Mouse (Mus musculus) MEL (cell line): ENCODE measurements around the gene Slc9a3r2. TPM values are rescaled to one million over a fixed set of nuclear protein-coding genes. Genes with fewer than 3 reads are reported as not detected.

Source experiments
- DNase-seq: peaks from one replicate; pipeline ENCODE4 v3.0.0; 2011; ENCODE audit warnings: low read depth, low spot score
- H3K27ac ChIP-seq: 2 replicates; pipeline ENCODE4 v1.5.1; 2012; ENCODE audit warnings: low read depth, mild to moderate bottlenecking, control low read depth, low read length, moderate library complexity; ENCODE audit not compliant: control insufficient read depth
- H3K27me3 ChIP-seq, 2 experiments: fragments of 150-350 bp in 1 of 2; sonication (generic) in 1 of 2; 2 replicates each; pipeline ENCODE4 v1.6.1; 2012; ENCODE audit warnings: low read length in 2 of 2, mild to moderate bottlenecking in 2 of 2, improper control_type of control experiment in 1 of 2, moderate library complexity in 1 of 2; ENCODE audit not compliant: insufficient read depth in 2 of 2, control insufficient read depth in 1 of 2
- H3K36me3 ChIP-seq, 2 experiments: 2 replicates each; pipeline ENCODE4 v1.6.1; 2012 to 2014; ENCODE audit warnings: low read length in 2 of 2, improper control_type of control experiment in 1 of 2, inconsistent platforms in 1 of 2, mild to moderate bottlenecking in 1 of 2; ENCODE audit not compliant: insufficient read depth in 2 of 2, control insufficient read depth in 1 of 2
- H3K4me1 ChIP-seq, 2 experiments: fragments of 150-350 bp in 1 of 2; sonication (generic) in 1 of 2; 2 replicates each; pipeline ENCODE4 v1.6.1; 2012; ENCODE audit warnings: low read length in 2 of 2, improper control_type of control experiment in 1 of 2, mild to moderate bottlenecking in 1 of 2; ENCODE audit not compliant: insufficient read depth in 2 of 2, control insufficient read depth in 1 of 2
- H3K4me3 ChIP-seq, 2 experiments: fragments of 150-350 bp in 1 of 2; sonication (generic) in 1 of 2; 2 replicates each; pipeline ENCODE4 v1.5.1; 2012; ENCODE audit warnings: low read depth in 2 of 2, low read length in 2 of 2, mild to moderate bottlenecking in 2 of 2, moderate library complexity in 2 of 2, control low read depth in 1 of 2, improper control_type of control experiment in 1 of 2; ENCODE audit not compliant: control insufficient read depth in 1 of 2, insufficient read depth in 1 of 2
- H3K79me2 ChIP-seq: 2 replicates; pipeline ENCODE4 v1.6.1; 2012; ENCODE audit warnings: mild to moderate bottlenecking, low read length, moderate library complexity; ENCODE audit not compliant: control insufficient read depth, poor library complexity, insufficient read depth
- H3K9ac ChIP-seq: 2 replicates; pipeline ENCODE4 v1.6.1; 2012; ENCODE audit warnings: low read depth, mild to moderate bottlenecking, control low read depth, low read length, moderate library complexity; ENCODE audit not compliant: control insufficient read depth, poor library complexity, severe bottlenecking
- H3K9me3 ChIP-seq: fragments of 150-350 bp; sonication (generic); replicated peaks from 2 replicates; pipeline ENCODE4 v1.6.1; 2012; ENCODE audit warnings: mild to moderate bottlenecking, low read length, improper control_type of control experiment, moderate library complexity; ENCODE audit not compliant: insufficient read depth
- CHD1 ChIP-seq: IDR thresholded peaks from 2 replicates; pipeline ENCODE4 v1.6.1; 2012; ENCODE audit warnings: low read depth, mild to moderate bottlenecking, inconsistent platforms, low read length, improper control_type of control experiment
- E2F4 ChIP-seq: IDR thresholded peaks from 2 replicates; pipeline ENCODE4 v1.6.1; 2011; ENCODE audit warnings: low read depth, low read length, improper control_type of control experiment, borderline replicate concordance
- ELF1 ChIP-seq: IDR thresholded peaks from 2 replicates; pipeline ENCODE4 v1.6.1; 2014; ENCODE audit warnings: low read depth, mild to moderate bottlenecking, inconsistent platforms, low read length, improper control_type of control experiment, moderate library complexity
- EP300 ChIP-seq, 2 experiments: IDR thresholded peaks; 2 replicates each; pipeline ENCODE4 v1.6.1; 2011; ENCODE audit warnings: improper control_type of control experiment in 2 of 2, low read length in 2 of 2, low read depth in 1 of 2, mild to moderate bottlenecking in 1 of 2
- ETS1 ChIP-seq: IDR thresholded peaks from 2 replicates; pipeline ENCODE4 v1.6.1; 2012; ENCODE audit warnings: low read depth, mild to moderate bottlenecking, inconsistent platforms, low read length, improper control_type of control experiment, moderate library complexity
- GABPA ChIP-seq: IDR thresholded peaks from 2 replicates; pipeline ENCODE4 v1.6.1; 2012; ENCODE audit warnings: low read depth, mild to moderate bottlenecking, inconsistent platforms, low read length, improper control_type of control experiment, moderate library complexity
- JUND ChIP-seq: IDR thresholded peaks from 2 replicates; pipeline ENCODE4 v1.6.1; 2011; ENCODE audit warnings: low read depth, mild to moderate bottlenecking, improper control_type of control experiment, low read length
- KAT2A ChIP-seq: conservative IDR thresholded peaks from 2 replicates; pipeline ENCODE4 v1.6.1; 2012; ENCODE audit warnings: low read depth, low read length, improper control_type of control experiment, inconsistent platforms
- MAFK ChIP-seq: IDR thresholded peaks from 2 replicates; pipeline ENCODE4 v1.6.1; 2011; ENCODE audit warnings: low read depth, mild to moderate bottlenecking, low read length, improper control_type of control experiment, borderline replicate concordance
- MAX ChIP-seq: IDR thresholded peaks from 2 replicates; pipeline ENCODE4 v1.6.1; 2011; ENCODE audit warnings: low read length, improper control_type of control experiment
- MXI1 ChIP-seq: IDR thresholded peaks from 2 replicates; pipeline ENCODE4 v1.6.1; 2011; ENCODE audit warnings: mild to moderate bottlenecking, low read depth, low read length, improper control_type of control experiment
- MYB ChIP-seq: IDR thresholded peaks from 2 replicates; pipeline ENCODE4 v1.6.1; 2011; ENCODE audit warnings: mild to moderate bottlenecking, low read depth, low read length, improper control_type of control experiment
- MYC ChIP-seq: IDR thresholded peaks from 2 replicates; pipeline ENCODE4 v1.6.1; 2011; ENCODE audit warnings: low read depth, mild to moderate bottlenecking, low read length, improper control_type of control experiment, moderate library complexity
- NELFE ChIP-seq: IDR thresholded peaks from 2 replicates; pipeline ENCODE4 v1.6.1; 2011; ENCODE audit warnings: low read depth, low read length, improper control_type of control experiment
- POLR2A ChIP-seq, 2 experiments: IDR thresholded peaks; 2 replicates each; pipeline ENCODE4 v1.6.1; 2011 to 2012; ENCODE audit warnings: low read length in 2 of 2, mild to moderate bottlenecking in 2 of 2, control low read depth in 1 of 2, improper control_type of control experiment in 1 of 2, low read depth in 1 of 2, moderate library complexity in 1 of 2; ENCODE audit not compliant: control insufficient read depth in 1 of 2, insufficient read depth in 1 of 2, poor library complexity in 1 of 2
- POLR2AphosphoS5 ChIP-seq: IDR thresholded peaks from 2 replicates; pipeline ENCODE4 v1.6.1; 2012; ENCODE audit warnings: low read depth, borderline replicate concordance, mild to moderate bottlenecking, inconsistent platforms, low read length, moderate library complexity, mixed read lengths
- RAD21 ChIP-seq: IDR thresholded peaks from 2 replicates; pipeline ENCODE4 v1.6.1; 2011; ENCODE audit warnings: mild to moderate bottlenecking, low read depth, low read length, improper control_type of control experiment
- RCOR1 ChIP-seq: IDR thresholded peaks from 2 replicates; pipeline ENCODE4 v1.6.1; 2012; ENCODE audit warnings: low read depth, mild to moderate bottlenecking, inconsistent platforms, low read length, improper control_type of control experiment
- SMC3 ChIP-seq: IDR thresholded peaks from 2 replicates; pipeline ENCODE4 v1.6.1; 2011; ENCODE audit warnings: low read depth, low read length, improper control_type of control experiment
- TBP ChIP-seq: IDR thresholded peaks from 2 replicates; pipeline ENCODE4 v1.8.0; 2011; ENCODE audit warnings: low read depth, low read length, improper control_type of control experiment
- UBTF ChIP-seq: IDR thresholded peaks from 2 replicates; pipeline ENCODE4 v1.6.1; 2012; ENCODE audit warnings: low read depth, mild to moderate bottlenecking, inconsistent platforms, low read length, improper control_type of control experiment, moderate library complexity, borderline replicate concordance; ENCODE audit not compliant: insufficient read depth
- USF2 ChIP-seq, 2 experiments: IDR thresholded peaks; 2 replicates each; pipeline ENCODE4 v1.6.1; 2011 to 2012; ENCODE audit warnings: improper control_type of control experiment in 2 of 2, low read length in 2 of 2, borderline replicate concordance in 1 of 2, inconsistent platforms in 1 of 2, low read depth in 1 of 2, mild to moderate bottlenecking in 1 of 2; ENCODE audit not compliant: insufficient read depth in 1 of 2
- ZKSCAN1 ChIP-seq: IDR thresholded peaks from 2 replicates; pipeline ENCODE4 v1.6.1; 2012; ENCODE audit warnings: low read depth, mild to moderate bottlenecking, inconsistent platforms, low read length, improper control_type of control experiment, moderate library complexity
- ZMIZ1 ChIP-seq: IDR thresholded peaks from 2 replicates; pipeline ENCODE4 v1.6.1; 2012; ENCODE audit warnings: low read depth, mild to moderate bottlenecking, inconsistent platforms, low read length, improper control_type of control experiment, moderate library complexity
- polyA plus RNA-seq, 2 experiments: library from polyadenylated mRNA; stranded (reverse) in 1 of 2; unstranded in 1 of 2; fragments of >175 nt in 1 of 2; fragments of >200 nt in 1 of 2; gene quantifications; 2 replicates each; pipeline versions ENCODE4 v1.2.1 to v1.2.4; 2012; ENCODE audit warnings: low replicate concordance in 2 of 2, low read depth in 1 of 2; ENCODE audit not compliant: insufficient read length in 2 of 2, insufficient read depth in 1 of 2, missing spikeins in 1 of 2
- total RNA-seq: library from RNA; depleted of rRNA; stranded (reverse); fragments of 300-350 nt; gene quantifications from 2 replicates; pipeline ENCODE4 v1.2.3, GENCODE M21; 2012

Gene Slc9a3r2
- total and polyA plus RNA-seq, 3 experiments, result 0.96 to 3.5 TPM; not detected in 1

DNA sequence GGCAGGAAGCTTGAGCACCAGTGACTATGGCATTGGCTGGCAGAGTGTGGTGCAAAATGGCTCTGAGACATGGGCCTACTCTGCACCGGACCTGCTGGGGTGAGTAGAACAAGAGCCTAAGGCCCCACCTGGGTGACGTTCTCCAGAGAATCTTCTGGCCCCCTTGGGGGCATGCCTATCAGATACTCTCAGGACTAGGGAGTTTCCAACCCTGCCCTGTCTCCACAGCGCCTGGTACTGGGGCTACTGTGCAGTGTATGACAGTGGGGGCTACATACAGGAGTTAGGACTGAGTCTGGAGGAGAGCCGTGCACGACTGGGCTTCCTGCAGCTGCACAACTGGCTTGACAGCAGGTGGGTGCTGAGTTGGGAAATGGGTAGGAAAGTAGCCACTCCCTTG lies 56.9 kb downstream of the Slc9a3r2 start:
- no peaks in the 10 kb centered on the region for H3K79me2 ChIP-seq
- no peak for DNase-seq
- no peak overlapping the region for H3K27ac ChIP-seq
- H3K4me3 ChIP-seq, result no peak overlapping the region
- no peaks in the 10 kb centered on the region for H3K4me1 ChIP-seq
- H3K9me3 ChIP-seq, result no peaks in the 10 kb centered on the region
- peaks cover 0 to 4% of the 10 kb centered on the region in 2 experiments; a peak in 2 of 4 replicates for H3K36me3 ChIP-seq
- H3K27me3 ChIP-seq, result no peaks in the 10 kb centered on the region
- H3K9ac ChIP-seq, result no peak overlapping the region
- TF ChIP-seq E2F4 (no peak), EP300 (IDR thresholded peaks at IDR 0.05; ENCODE audit: low read depth in 1 of 2, low read length in 2 of 2) (no peak), ZKSCAN1 (no peak), POLR2AphosphoS5 (no peak), RCOR1 (no peak), ELF1 (no peak), NELFE (no peak), ETS1 (no peak), RAD21 (no peak), POLR2A (IDR thresholded peaks at IDR 0.05; ENCODE audit: control insufficient read depth in 1 of 2, insufficient read depth in 1 of 2, low read depth in 1 of 2, low read length in 2 of 2, poor library complexity in 1 of 2) (no peak), MXI1 (no peak), MAX (no peak), CHD1 (no peak), GABPA (no peak), MYB (no peak), JUND (no peak), ZMIZ1 (no peak), TBP (no peak), USF2 (IDR thresholded peaks at IDR 0.05; ENCODE audit: borderline replicate concordance in 1 of 2, insufficient read depth in 1 of 2, low read depth in 1 of 2, low read length in 2 of 2) (no peak), UBTF (no peak)

GRCm38 (mm10) chr17:24591695-24592094 lies 58.4 kb downstream of the Slc9a3r2 start:
- no peaks in the 10 kb centered on the region for H3K79me2 ChIP-seq
- no peaks in the 10 kb centered on the region for H3K9me3 ChIP-seq
- H3K4me1 ChIP-seq, result 0 out of 4 replicates have a peak, but pooled peaks cover 0 to 5% of the 10 kb centered on the region in 2 experiments
- H3K27ac ChIP-seq, result no peak overlapping the region
- TF ChIP-seq E2F4, result no peak
- no peak for TF ChIP-seq SMC3
- TF ChIP-seq CHD1, result no peak
- no peak for TF ChIP-seq RAD21
- TF ChIP-seq KAT2A, result no peak
- no peak for TF ChIP-seq MAFK
- TF ChIP-seq MYC, result no peak
- no peak overlapping the region for H3K9ac ChIP-seq
- H3K4me3 ChIP-seq, result no peak overlapping the region
- peaks cover 0 to 4% of the 10 kb centered on the region in 2 experiments; a peak in 3 of 4 replicates for H3K36me3 ChIP-seq
- H3K27me3 ChIP-seq, result no peaks in the 10 kb centered on the region
- no peak for DNase-seq
